Mouse (Mus musculus) liver, embryonic 14.5 days (tissue): Measurements from ENCODE around the gene Mlh3. TPM values are rescaled to one million over a fixed set of nuclear protein-coding genes. Genes with fewer than 3 reads are reported as not detected.

Source experiments
- ATAC-seq: fragments of 200-750 bp; cut with Nextera tagmentation; 2 replicates; pipeline ENCODE4 v1.8.0; 2017; ENCODE audit warnings: moderate number of reproducible peaks, mild to moderate bottlenecking, moderate library complexity; ENCODE audit not compliant: insufficient read depth
- DNase-seq, 3 experiments: peaks; one replicate each; pipeline ENCODE4 v3.0.0-alpha.2; 2012 to 2013; ENCODE audit warnings: low read depth in 3 of 3, low spot score in 3 of 3
- H3K27ac ChIP-seq: fragments of 300-500 bp; sonication (generic); 2 replicates; pipeline ENCODE4 v1.5.1; 2014; ENCODE audit warnings: moderate library complexity, mild to moderate bottlenecking, control low read depth, inconsistent platforms
- H3K27me3 ChIP-seq: fragments of 300-500 bp; sonication (generic); 2 replicates; pipeline ENCODE4 v1.6.1; 2014; ENCODE audit warnings: mild to moderate bottlenecking, low read length, moderate library complexity; ENCODE audit not compliant: control insufficient read depth, insufficient read depth
- H3K36me3 ChIP-seq: fragments of 300-500 bp; sonication (generic); replicated peaks from 2 replicates; pipeline ENCODE4 v1.6.1; 2014; ENCODE audit warnings: low read depth; ENCODE audit not compliant: control insufficient read depth, insufficient read depth
- H3K4me1 ChIP-seq, 2 experiments: fragments of 200-500 bp in 1 of 2; fragments of 300-500 bp in 1 of 2; sonication (generic) in 1 of 2; replicated peaks; 2 replicates each; pipeline ENCODE4 v1.6.1; 2012 to 2014; ENCODE audit warnings: antibody characterized with exemption in 1 of 2, inconsistent platforms in 1 of 2, low read length in 1 of 2; ENCODE audit not compliant: control insufficient read depth in 2 of 2, insufficient read depth in 2 of 2
- H3K4me2 ChIP-seq: fragments of 300-500 bp; sonication (generic); 2 replicates; pipeline ENCODE4 v1.6.1; 2014; ENCODE audit warnings: low read depth, mild to moderate bottlenecking, control low read depth, moderate library complexity
- H3K4me3 ChIP-seq, 2 experiments: fragments of 200-500 bp in 1 of 2; fragments of 300-500 bp in 1 of 2; sonication (generic) in 1 of 2; 2 replicates each; pipeline ENCODE4 v1.5.1; 2012 to 2014; ENCODE audit warnings: low read depth in 2 of 2, low read length in 2 of 2, mild to moderate bottlenecking in 2 of 2, control low read depth in 1 of 2, inconsistent platforms in 1 of 2, moderate library complexity in 1 of 2; ENCODE audit not compliant: insufficient read depth in 1 of 2
- H3K9ac ChIP-seq: fragments of 300-500 bp; sonication (generic); replicated peaks from 2 replicates; pipeline ENCODE4 v1.6.1; 2014; ENCODE audit warnings: mild to moderate bottlenecking, control low read depth, moderate library complexity
- H3K9me3 ChIP-seq: fragments of 300-500 bp; sonication (generic); 2 replicates; pipeline ENCODE4 v1.6.1; 2016; ENCODE audit warnings: low read length, mixed read lengths; ENCODE audit not compliant: control insufficient read depth
- CTCF ChIP-seq: IDR thresholded peaks from 2 replicates; pipeline ENCODE4 v1.5.1; 2016; ENCODE audit warnings: antibody characterized with exemption, low read depth, control low read depth
- EP300 ChIP-seq: IDR thresholded peaks from 2 replicates; pipeline ENCODE4 v1.6.1; 2016; ENCODE audit warnings: antibody characterized with exemption, low read depth
- WGBS: fragments of 180-500 bp; shearing (Covaris S2); extraction: QIAGEN DNeasy Blood & Tissue Kit; methylation state at CpG from one replicate; pipeline ENCODE4 v1.1.7; 2014; ENCODE audit not compliant: insufficient replicate concordance; 5-methylcytosine and 5-hydroxymethylcytosine counted together
- polyA plus RNA-seq, 2 experiments: library from polyadenylated mRNA; depleted of rRNA in 1 of 2; stranded (reverse) in 1 of 2; unstranded in 1 of 2; fragments of >200 nt; fragmentation: Nextera tagmentation in 1 of 2; extraction: Ambion mirVana in 1 of 2; gene quantifications; 2 replicates each; pipeline versions ENCODE4 v1.2.1 to v1.2.3; 2012 to 2014

Gene Mlh3
- polyA plus RNA-seq, 2 experiments: 2.0 to 2.3 TPM

DNA sequence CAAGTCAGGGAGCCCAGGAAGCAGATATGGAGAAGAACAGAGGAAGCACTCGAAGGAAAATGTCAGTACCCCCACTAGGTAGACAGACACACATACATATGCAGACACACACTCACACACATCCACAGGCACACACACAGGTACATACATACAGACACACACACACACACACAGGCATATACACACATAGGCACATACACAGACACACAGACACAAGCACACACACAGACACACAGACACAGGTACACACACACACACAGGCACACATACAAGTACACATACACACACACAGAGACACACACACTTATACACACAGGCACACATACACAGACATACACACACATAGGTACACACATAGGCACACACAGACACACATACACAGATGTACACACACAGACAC, 70.4 kb downstream of the Mlh3 start:
- DNase-seq (no peak), ATAC-seq (no peak)
- Histone ChIP-seq H3K4me2 (no peak overlapping the region), H3K4me3 (no peak overlapping the region), H3K27me3 (no peaks in the 10 kb centered on the region), H3K4me1 (no peaks in the 10 kb centered on the region), H3K36me3 (no peaks in the 10 kb centered on the region), H3K9ac (no peak overlapping the region), H3K27ac (no peak overlapping the region), H3K9me3 (no peaks in the 10 kb centered on the region)
- no peak for TF ChIP-seq CTCF
- no peak for TF ChIP-seq EP300
- WGBS: 58% methylated on average over 1 of the region's 1 CpGs

GRCm38 (mm10) chr12:85197936-85198335, 72.5 kb downstream of the Mlh3 start:
- H3K4me1 ChIP-seq: no peaks in the 10 kb centered on the region
- no peaks in the 10 kb centered on the region for H3K27me3 ChIP-seq
- TF ChIP-seq EP300: no peak
- no peak for TF ChIP-seq CTCF
- no peak overlapping the region for H3K9ac ChIP-seq
- no peak overlapping the region for H3K4me2 ChIP-seq
- H3K36me3 ChIP-seq: no peaks in the 10 kb centered on the region
- H3K9me3 ChIP-seq: no peaks in the 10 kb centered on the region
- DNase-seq (no peak), ATAC-seq (no peak)
- WGBS: 63% methylated on average over 8 of the region's 8 CpGs
- H3K4me3 ChIP-seq: no peak overlapping the region
- no peak overlapping the region for H3K27ac ChIP-seq

GRCm38 (mm10) chr12:85197371-85197770, 73.0 kb downstream of the Mlh3 start:
- no peaks in the 10 kb centered on the region for H3K4me1 ChIP-seq

DNA sequence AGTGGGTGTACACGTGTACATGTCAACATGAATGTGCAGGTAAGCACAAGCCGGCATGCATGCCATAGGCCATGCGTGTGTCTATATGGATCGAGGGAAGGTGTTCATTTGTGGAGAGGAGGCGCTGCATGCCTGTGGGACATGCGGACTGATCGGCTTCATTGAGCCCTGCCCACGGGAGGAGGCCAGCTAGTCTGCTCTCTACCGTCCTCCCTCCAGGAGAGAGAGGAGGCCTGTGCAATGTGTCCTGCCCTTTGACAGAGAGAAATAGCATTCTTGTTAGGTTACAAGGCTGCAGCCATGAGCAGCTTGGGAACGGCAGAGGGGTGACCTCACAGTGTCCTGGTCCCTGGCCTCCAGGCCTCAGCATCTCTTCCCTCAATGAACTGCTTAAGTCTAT, 74.2 kb downstream of the Mlh3 start:
- Histone ChIP-seq H3K27ac (no peak overlapping the region), H3K4me1 (no peaks in the 10 kb centered on the region), H3K9ac (no peak overlapping the region), H3K36me3 (no peaks in the 10 kb centered on the region), H3K9me3 (no peaks in the 10 kb centered on the region), H3K27me3 (no peaks in the 10 kb centered on the region), H3K4me2 (no peak overlapping the region), H3K4me3 (no peak overlapping the region)
- no peak for DNase-seq
- no peak for ATAC-seq
- TF ChIP-seq CTCF: no peak
- TF ChIP-seq EP300: no peak
- whole genome bisulfite sequencing: 77% methylated on average over 10 of the region's 10 CpGs

More at GRCm38 (mm10) chr12:85197371-85197770, 73.0 kb downstream of the Mlh3 start:
- Histone ChIP-seq H3K36me3 (no peaks in the 10 kb centered on the region), H3K4me2 (no peak overlapping the region), H3K27ac (no peak overlapping the region), H3K4me3 (no peak overlapping the region), H3K27me3 (no peaks in the 10 kb centered on the region), H3K9ac (no peak overlapping the region), H3K9me3 (no peaks in the 10 kb centered on the region)
- ATAC-seq: no peak
- no peak for TF ChIP-seq EP300
- TF ChIP-seq CTCF: no peak
- WGBS: 71% methylated on average over 7 of the region's 7 CpGs
- no peak for DNase-seq

DNA sequence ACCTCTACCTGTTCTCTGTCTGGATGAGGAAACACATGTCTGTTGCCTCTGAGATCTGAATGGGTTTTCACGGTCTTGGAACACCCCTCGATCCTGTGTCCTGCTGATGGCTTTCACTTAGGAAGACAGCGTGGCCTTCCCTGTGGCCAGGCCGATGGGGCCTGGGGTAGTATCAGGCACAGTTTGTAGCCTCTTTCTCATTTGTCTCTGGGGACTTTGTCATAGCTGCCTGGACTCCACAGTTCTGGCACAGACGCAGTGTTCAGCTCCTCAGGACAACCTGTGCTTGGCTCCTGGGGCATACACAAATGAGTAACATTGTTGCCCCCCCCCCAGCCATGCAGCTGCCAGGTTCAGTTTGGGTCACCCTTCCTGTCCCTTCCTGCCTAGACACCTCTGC, 75.3 kb downstream of the Mlh3 start:
- Histone ChIP-seq H3K4me2 (no peak overlapping the region), H3K4me3 (no peak overlapping the region), H3K9me3 (no peaks in the 10 kb centered on the region), H3K27me3 (no peaks in the 10 kb centered on the region), H3K9ac (no peak overlapping the region), H3K4me1 (no peaks in the 10 kb centered on the region), H3K27ac (no peak overlapping the region), H3K36me3 (no peaks in the 10 kb centered on the region)
- no peak for TF ChIP-seq EP300
- no peak for TF ChIP-seq CTCF
- no peak for ATAC-seq
- no peak for DNase-seq
- 64% methylated on average over 5 of the region's 5 CpGs for WGBS

- no peak overlapping the region for H3K4me3 ChIP-seq
- ATAC-seq: no peak
- TF ChIP-seq EP300: no peak
- WGBS: 64% methylated on average over 4 of the region's 4 CpGs
- no peak overlapping the region for H3K27ac ChIP-seq
- no peaks in the 10 kb centered on the region for H3K27me3 ChIP-seq
- H3K4me2 ChIP-seq: no peak overlapping the region
- DNase-seq: no peak
- no peaks in the 10 kb centered on the region for H3K4me1 ChIP-seq
- no peaks in the 10 kb centered on the region for H3K36me3 ChIP-seq
- H3K9me3 ChIP-seq: no peaks in the 10 kb centered on the region
- H3K9ac ChIP-seq: no peak overlapping the region
These were observed 75.8 kb downstream of the Mlh3 start for GRCm38 (mm10) chr12:85194623-85195018.
